Mouse (Mus musculus) layer of hippocampus, adult 9-10 months (tissue): ENCODE measurements at regions not wholly inside any gene's neighbourhood (a gene's known extent, or its start where the extent isn't known, plus 50 kb on each side); places are given as distances from the start of the nearest gene placed in this dataset.

Source experiments
- DNase-seq: peaks from one replicate; pipeline ENCODE4 v3.0.0; 2022; ENCODE audit warnings: low spot score

DNA sequence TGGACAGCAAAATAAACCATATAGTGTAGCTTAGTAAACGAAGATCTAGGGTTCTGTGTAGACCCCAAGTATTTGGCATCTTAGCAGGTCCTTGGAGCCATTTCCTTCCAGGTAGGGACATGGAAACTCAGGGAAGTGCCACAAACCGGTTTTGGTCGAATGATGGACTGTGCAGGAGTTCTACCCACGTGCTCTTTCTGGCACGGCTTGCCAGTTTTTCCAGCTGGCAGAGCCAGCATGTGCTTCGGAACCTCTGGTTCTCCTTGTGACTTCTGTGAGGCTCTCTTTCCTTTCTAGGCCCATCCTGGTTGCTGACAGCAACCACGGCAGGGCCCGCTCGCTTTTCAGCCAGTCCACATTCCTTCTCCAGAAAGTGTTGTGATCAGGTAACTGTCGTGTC, 291.4 kb downstream of the Kcnrg start:
- no peak for DNase-seq

DNA sequence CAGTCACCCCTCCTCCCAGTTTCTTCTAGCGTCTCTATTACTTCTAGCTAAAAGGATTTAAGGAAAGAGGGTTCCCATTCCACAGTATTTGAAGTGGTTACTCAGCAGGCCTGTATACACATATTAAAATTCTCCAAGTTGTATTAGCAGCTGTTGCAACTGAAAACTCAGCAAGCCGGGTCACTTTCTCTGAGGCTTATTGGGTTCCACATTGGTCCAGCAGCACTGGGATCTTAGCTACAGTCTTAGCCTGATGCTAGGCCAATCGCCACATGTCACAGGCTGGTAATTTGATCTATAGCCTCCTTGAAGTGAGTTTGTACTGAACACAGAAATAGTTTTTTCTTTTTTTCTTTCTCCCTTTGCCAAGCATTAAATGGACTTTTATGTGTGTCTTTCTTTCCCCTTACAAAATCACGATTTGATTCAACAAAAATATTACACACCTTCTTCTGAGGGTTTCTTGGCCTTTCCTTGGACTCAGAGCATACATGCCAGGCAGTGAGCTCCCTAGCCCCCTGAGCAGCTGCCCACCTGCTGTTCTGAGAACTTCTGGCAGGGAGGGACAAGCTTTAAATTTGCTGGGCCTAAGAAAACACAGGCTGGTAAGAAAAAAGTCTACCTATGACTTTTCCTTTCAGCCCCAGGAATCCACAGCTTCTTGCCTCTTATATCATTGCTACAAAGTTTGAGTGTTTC, 297.3 kb downstream of the Kcnrg start:
- no peak for DNase-seq

GRCm38 (mm10) chr14:61918113-61918512, 310.9 kb downstream of the Kcnrg start:
- DNase-seq, result no peak

GRCm38 (mm10) chr14:61931811-61932210, 324.6 kb downstream of the Kcnrg start:
- no peak for DNase-seq

- no peak for DNase-seq
These were observed 334.4 kb downstream of the Kcnrg start for GRCm38 (mm10) chr14:61941682-61942081.

DNA sequence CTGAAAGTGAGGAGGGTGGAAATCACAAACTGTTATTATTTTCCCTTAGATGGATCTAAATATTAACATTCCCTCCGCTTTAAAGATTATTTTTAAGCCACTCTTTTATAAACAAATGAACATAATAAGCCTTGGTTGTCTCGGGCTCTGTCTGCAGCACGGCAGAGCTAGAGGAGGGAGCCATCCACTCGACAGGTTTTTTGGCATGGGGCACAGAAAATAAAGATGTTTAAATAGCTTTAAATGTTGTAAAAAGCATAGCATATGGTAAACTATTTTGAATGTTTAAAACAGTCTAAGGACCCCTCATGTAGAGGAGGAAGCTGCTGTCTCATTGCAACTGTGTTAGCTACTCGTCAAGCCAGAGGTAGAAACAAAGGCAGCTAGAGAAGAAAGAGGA, 338.4 kb downstream of the Kcnrg start:
- no peak for DNase-seq

- DNase-seq, result no peak
These were observed 342.2 kb downstream of the Kcnrg start for GRCm38 (mm10) chr14:61949446-61949845.

DNA sequence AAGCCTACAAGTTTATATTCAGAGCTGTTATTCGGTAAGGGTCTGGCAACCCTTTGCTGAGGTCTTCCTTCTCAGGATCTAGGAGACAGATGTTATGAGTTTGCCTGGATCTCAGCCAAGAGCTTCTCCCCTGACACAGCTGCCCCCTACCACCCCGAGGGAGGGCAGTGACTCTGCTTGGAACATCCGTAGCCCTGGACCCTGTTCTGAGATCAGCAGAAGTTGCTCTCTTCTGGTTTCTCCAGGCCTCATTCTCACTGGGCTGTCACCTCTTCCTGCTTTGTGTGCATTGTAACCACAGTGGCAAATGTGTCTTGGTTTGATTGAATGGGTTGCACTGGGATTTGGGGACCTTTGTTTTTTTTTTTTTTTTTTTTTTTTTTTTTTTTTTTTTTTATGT, 342.4 kb upstream of the Rnaseh2b start:
- DNase-seq, result no peak

DNA sequence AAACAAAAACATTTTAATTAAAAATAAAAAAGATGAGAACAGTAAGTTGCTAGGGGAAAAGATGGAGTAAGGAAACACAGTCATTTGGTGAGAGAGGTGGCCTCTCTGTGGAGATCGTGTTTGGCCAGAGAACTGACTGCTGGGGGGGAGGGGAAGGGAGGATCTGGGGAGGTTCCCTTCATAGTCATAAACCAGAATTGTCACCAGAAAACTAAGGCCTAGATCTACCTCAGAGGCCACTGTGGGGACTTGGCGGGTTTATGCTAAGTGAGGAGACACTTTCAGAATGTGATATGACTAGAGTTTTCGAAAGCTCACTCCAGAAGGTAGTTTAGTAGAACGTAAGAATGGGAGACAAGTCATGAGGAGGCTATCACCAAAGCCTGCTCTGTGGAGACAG, 339.4 kb upstream of the Rnaseh2b start:
- no peak for DNase-seq

DNA sequence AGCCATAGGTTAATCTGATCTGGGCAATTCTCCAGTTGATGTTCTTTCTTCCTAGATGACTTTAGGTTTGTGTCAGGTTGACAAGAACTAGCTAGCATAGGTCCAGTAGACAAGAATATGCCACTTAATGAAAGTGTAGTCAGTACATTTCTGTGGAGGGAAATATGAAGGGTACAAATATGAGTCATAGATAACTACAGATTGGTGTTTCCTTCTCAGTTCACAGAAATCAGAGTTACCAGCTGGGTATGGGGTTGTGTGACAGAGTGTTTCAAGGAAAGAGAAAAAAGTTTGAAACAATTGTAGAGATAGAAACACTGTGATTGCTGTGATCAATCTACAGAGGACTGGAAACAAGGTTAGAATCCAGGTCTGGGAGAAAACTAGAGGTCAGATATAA, 337.0 kb upstream of the Rnaseh2b start:
- DNase-seq, result no peak

DNA sequence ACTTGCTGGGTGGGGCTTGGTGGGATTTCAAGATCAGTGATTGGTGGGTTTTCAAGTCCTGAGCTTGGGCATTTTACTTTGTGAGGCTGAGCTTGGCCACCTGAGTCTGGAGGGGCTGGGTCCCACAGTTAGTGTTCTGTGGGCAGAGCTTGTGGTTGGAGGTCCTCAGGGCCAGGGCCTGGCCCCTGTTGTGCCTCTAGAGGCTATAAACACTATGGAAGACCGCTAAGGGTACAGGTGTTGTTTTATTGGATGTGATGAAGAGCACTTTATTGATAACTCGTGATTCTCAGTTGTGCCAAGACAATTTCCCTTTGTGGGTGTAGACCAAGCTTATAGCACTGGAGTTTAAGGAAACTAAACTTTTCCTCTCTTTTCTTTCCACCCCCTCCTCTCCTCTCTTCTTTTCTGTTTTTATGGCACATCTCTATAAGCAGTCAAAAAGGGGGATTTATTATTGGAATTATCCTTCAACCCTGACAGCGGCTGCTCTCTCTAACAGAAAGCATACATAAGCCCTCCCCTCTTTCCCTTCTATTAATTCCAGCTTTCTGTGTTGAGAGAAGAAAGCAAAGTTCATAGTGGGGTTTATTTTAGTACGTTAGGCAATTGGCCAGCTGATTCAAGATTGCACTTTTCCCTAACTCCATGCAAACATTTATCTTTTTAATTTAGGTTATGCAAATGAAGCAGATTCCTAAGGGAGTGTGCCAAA, 332.0 kb upstream of the Rnaseh2b start:
- DNase-seq, result no peak

DNA sequence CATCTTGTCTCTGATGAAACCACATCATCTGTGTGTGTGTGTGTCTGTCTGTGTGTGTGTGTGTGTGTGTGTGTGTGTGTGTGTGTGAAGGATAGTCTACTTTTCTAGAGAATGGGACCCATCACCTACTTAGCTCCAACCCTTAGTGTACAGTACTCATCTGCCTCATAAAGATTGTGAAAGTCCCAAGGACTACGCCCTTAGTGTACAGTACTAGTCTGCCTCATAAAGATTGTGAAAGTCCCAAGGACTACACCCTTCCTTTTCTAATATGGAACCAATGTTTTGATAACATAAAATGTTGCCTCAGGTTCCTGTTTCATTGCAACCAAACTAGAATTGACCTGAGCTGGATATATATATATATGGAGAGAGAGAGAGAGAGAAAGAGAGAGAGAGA, 323.9 kb upstream of the Rnaseh2b start:
- DNase-seq, result no peak

DNA sequence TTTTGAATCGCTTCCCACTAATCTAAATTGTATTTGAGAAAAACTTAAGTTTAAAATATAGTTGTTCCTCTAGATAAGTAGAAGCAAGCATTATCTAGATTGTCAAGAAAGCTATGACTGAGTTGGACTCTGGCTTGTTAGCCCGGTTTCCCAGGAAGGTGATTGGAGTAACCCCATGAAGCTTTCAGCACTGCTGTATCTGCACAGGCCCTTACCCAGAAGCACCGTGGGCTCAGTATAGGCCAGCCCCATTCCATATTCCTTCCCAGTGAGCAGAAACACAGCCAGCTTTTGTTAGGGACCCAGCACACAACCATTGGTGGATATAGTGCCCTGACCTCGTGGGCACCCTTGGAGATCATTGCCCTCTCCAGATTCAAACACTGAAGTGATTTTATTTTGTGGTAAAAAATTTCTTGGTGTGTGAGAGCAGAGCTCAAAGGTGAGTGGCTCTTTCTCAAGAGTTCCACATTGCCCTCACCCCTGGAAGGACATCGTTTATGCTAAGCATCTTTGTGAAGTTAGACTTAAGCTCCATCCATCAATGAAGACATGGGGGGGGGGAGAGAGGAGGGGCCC, 323.3 kb upstream of the Rnaseh2b start:
- DNase-seq, result no peak

GRCm38 (mm10) chr14:61970591-61970990, 321.8 kb upstream of the Rnaseh2b start:
- DNase-seq, result no peak

DNA sequence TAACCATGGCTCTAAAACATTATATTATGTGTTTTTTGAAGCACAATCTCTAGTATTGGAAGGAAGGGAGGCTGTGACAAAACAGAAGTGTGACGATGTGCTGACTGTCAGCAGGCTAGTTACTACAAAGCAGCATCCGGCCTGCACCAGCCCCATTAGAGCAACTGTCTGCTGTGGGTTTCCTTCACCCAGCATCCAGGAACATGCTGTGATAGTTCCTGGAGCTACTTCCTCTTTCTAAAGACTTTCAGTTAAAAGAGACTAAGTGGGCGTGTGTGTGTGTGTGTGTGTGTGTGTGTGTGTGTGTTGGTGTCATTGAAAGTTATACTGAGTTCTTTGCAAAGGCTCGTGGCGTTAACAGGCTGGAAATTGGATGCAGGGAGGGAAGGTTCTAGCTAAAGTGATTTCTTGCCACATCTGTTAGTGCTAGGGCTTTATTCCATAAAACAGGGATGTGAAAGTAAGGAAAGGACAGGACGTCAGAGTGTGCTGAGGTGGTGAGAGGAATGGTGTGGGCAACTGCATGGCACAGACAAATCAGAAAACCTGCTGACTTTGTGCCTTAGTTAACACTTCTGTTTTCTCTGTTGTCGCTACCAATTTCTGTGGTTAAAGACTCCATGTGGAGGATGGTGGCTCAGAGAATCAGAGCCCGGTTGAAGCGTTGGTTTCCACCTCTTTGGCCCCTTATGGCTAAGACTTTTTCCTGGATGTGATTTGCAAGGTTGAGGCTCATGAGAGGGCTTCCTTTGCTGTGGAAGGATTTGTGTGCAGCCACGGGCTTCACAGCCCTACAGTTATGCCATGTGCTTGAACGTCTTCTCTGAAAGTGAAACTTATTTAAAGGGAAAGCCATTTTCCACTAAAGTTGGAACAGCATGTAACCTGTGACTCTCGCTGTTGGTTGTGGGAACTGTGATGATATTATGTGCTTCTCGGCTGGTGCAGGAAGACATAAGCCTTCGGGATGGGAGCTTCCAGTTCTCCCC, 321.0 kb upstream of the Rnaseh2b start:
- DNase-seq, result no peak

DNA sequence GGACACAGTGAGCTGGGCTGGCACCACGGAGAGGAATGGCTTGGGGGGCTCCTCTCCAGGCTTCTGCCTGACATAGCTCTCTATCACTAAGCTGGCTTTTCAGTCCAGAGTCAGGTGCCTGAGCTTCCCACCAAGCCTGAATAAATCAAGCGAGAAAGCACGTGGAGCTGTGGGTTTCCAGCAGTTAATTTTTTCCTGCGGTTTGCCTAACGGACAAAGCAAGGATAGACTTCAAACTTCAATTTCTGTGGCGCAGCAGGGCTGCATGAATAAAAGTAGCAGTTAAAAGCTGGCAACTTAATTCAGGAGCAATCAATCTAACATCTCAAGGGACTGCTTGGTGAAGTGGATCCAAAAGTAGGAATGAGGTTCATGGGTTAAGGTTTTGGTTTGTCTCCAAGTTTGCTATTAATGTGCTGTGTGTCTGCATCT, 317.1 kb upstream of the Rnaseh2b start:
- no peak for DNase-seq

DNA sequence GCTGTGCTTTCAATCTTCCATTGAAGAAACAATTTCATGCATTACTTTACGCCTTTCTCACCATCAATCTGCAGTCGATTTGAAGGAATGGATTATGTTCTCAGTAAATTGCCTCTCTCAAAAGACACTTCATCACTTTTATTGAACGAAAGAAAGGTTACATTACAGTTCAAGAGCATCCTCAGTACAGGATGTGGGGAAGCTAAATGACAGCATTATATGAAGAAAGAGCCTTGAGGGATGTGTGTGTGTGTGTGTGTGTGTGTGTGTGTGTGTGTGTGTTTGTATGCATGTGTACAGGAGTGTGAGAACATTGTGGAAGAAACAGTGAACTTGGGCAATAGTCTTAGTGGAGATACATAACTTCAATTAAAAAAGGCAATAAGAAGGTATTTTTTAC, 311.8 kb upstream of the Rnaseh2b start:
- DNase-seq, result no peak

GRCm38 (mm10) chr14:61985575-61985974, 306.8 kb upstream of the Rnaseh2b start:
- DNase-seq, result no peak

DNA sequence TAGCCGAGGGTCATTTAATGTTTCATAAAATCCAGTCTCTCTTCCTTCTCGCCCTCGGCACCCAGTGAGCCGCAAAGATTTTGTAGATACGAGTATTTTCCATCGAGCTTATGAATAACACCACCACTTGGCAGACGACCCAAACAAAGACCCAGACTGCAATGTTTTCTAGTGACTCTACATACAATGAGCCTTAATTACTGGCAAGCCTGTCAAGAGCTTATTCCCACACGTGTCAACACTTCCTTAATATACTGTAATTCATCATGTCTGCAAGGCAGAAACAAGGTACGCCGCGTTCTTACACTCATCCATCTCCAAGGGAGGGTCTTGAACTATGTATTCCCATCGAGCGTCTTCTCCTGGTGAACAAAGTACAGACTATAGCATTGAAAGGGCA, 306.2 kb upstream of the Rnaseh2b start:
- no peak for DNase-seq

DNA sequence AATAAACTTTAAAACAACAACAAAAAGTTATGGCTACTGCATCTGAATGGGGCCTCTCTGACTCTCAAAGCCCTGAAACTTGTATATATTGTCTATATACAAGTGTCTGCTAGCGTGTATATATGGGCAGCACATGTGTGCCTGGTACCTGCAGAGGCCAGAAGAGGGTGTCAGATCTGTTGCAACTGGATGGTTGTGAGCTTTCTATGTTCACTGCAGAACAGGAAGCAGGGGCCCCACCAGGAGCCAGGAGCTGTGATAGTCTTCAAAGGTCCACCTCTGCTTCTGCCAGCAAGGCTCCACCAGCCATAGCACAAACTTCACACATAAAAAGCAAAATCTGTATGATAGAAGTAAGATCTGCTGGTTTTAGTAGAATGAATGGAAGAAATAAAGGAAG, 297.1 kb upstream of the Rnaseh2b start:
- DNase-seq, result no peak

DNA sequence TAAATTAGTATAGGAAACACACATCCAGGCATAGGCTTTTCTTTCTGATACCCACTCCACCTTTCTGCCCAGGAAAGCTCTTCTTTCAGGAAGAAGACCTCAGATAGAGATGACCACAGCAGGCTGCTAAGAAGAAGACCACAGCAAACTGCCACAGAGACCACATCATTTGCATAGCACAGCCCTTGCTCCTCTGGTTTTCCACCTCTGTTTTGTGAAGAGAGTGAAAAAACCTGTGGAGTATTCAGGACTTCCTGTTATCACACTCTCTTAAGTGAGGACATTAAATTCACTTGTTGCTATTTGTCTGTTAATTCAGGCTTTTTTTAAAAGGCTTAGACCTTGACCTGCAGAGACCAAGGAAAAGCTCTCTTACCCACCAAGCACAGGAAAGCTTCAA, 294.7 kb upstream of the Rnaseh2b start:
- no peak for DNase-seq

- DNase-seq, result no peak
These were observed 294.1 kb upstream of the Rnaseh2b start for GRCm38 (mm10) chr14:61998259-61998658.
